11 mouse cellular contexts compared by ENCODE assay signal in the genomic region with DNA sequence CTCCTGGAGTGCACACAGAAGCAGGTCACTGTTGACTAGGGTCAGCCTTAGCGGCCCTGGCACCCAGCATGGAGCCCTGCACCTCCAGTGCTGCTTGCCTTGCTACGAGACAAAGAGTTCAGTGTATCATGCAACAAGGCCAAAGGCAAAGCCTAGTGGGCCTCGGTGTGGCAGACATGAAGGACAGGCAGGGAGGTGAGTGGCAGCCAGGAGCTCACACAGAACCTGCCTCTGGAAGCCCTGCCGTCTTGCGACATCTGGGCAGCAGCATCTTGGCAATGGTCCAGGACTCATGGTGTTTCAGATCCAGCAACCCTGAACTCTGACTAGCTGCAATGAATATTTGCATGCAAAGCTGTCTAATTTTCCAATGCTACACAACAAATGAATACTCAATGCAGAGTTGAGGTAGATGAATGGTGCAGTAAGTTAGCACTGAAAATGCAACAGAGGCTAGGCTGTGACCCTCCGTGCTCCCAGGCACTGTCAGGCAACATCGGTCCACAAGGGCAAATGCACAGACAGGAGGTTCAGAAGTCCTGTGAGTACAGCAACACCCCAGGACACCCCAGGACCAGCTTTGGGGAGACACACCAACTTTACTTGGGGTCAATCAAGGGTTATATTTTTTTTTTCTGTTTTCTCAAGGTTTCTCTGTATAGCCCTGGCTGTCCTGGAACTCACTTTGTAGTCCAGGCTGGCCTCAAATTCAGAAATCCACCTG. TPM values are rescaled to one million over a fixed set of nuclear protein-coding genes. Genes with fewer than 3 reads are reported as not detected.
DNase-seq lines count a peak whose midpoint lies in the region; ATAC-seq and TF ChIP-seq lines count a peak whose summit lies in the region.
"Had no signal": no experiment of that assay in that cellular context is flagged by ENCODE, and none has a peak within 500 bp of the region (broad histone marks: within the 10 kb centered on the region; RNA-seq: fewer than 3 reads in every experiment).

No protein-coding gene starts in this region.

- H3K4me3 ChIP-seq in hindbrain, postnatal 0 days (ENCODE audit: low read length) = no peak overlapping the region
- no peak overlapping the region for H3K4me3 ChIP-seq in hindbrain, embryonic 16.5 days (ENCODE audit: low read length)
- H3K4me3 ChIP-seq in liver, embryonic 16.5 days (ENCODE audit: low read depth, low read length) = no peak overlapping the region
- H3K4me3 ChIP-seq: embryonic facial prominence, embryonic 15.5 days; heart, embryonic 15.5 days had no signal

- 0 out of 2 replicates have a peak, but pooled peaks cover 6% of the 10 kb centered on the region for H3K4me1 ChIP-seq in hindbrain, postnatal 0 days (ENCODE audit: insufficient read depth, low read length)
- no peaks in the 10 kb centered on the region for H3K4me1 ChIP-seq in hindbrain, embryonic 16.5 days (ENCODE audit: control insufficient read depth, insufficient read depth, low read depth, low read length)
- no peaks in the 10 kb centered on the region; the same call in none of the 2 replicates for H3K4me1 ChIP-seq in liver, embryonic 16.5 days (ENCODE audit: control insufficient read depth, low read depth, low read length)

- TF ChIP-seq CTCF in hindbrain, postnatal 0 days (IDR thresholded peaks at IDR 0.05; ENCODE audit: low read depth) = no peak

- no peak overlapping the region for H3K27ac ChIP-seq in hindbrain, postnatal 0 days
- H3K27ac ChIP-seq in hindbrain, embryonic 16.5 days (ENCODE audit: low read depth, low read length) = no peak overlapping the region
- peak overlapping the region; percentile 10; the same call in 1 of the 2 replicates for H3K27ac ChIP-seq in liver, embryonic 16.5 days (ENCODE audit: low read length)
- H3K27ac ChIP-seq: embryonic facial prominence, embryonic 15.5 days; heart, embryonic 15.5 days had no signal

- no peaks in the 10 kb centered on the region for H3K36me3 ChIP-seq in hindbrain, postnatal 0 days (ENCODE audit: insufficient read depth, low read length)
- H3K36me3 ChIP-seq in hindbrain, embryonic 16.5 days (ENCODE audit: control insufficient read depth, insufficient read depth, low read length) = no peaks in the 10 kb centered on the region
- no peaks in the 10 kb centered on the region for H3K36me3 ChIP-seq in liver, embryonic 16.5 days (ENCODE audit: control insufficient read depth, insufficient read depth)
- H3K36me3 ChIP-seq: embryonic facial prominence, embryonic 15.5 days; heart, embryonic 15.5 days had no signal

- no peak for ATAC-seq in hindbrain, postnatal 0 days
- ATAC-seq in hindbrain, embryonic 16.5 days = no peak
- peak; percentile 72 for ATAC-seq in liver, embryonic 16.5 days (ENCODE audit: low read depth)

- DNase-seq in hindbrain, postnatal 0 days (ENCODE audit: low spot score) = peak; percentile 13
- peak; percentile 59 for DNase-seq in 3T3-L1 (ENCODE audit: low read depth, low spot score)
- peak; percentile 65 for DNase-seq in adrenal gland, postnatal 25 days
- no peak for DNase-seq in left cerebral cortex, adult 11 months (ENCODE audit: low spot score)
- DNase-seq in right cerebral cortex, postnatal 4 days = no peak
- DNase-seq in cerebellum, postnatal 25 days = no peak
- DNase-seq: layer of hippocampus, postnatal 36 days had no signal

- whole genome bisulfite sequencing in hindbrain, postnatal 0 days = 57% methylated on average over 7 of the region's 7 CpGs
- 66% methylated on average over 7 of the region's 7 CpGs for WGBS in hindbrain, embryonic 16.5 days
- WGBS in liver, embryonic 16.5 days (ENCODE audit: insufficient replicate concordance) = 62% methylated on average over 7 of the region's 7 CpGs

- no peak overlapping the region for H3K9ac ChIP-seq in hindbrain, postnatal 0 days (replicated peaks; ENCODE audit: low read length)
- H3K9ac ChIP-seq in hindbrain, embryonic 16.5 days (ENCODE audit: low read depth, low read length) = no peak overlapping the region
- H3K9ac ChIP-seq in liver, embryonic 16.5 days (ENCODE audit: low read depth, low read length) = no peak overlapping the region
- H3K9ac ChIP-seq: embryonic facial prominence, embryonic 15.5 days; heart, embryonic 15.5 days had no signal

- H3K9me3 ChIP-seq in hindbrain, postnatal 0 days (ENCODE audit: low read length) = no peaks in the 10 kb centered on the region
- no peaks in the 10 kb centered on the region for H3K9me3 ChIP-seq in hindbrain, embryonic 16.5 days (ENCODE audit: control insufficient read depth, low read length)
- H3K9me3 ChIP-seq in liver, embryonic 16.5 days (replicated peaks; ENCODE audit: control insufficient read depth, low read length) = no peaks in the 10 kb centered on the region
- H3K9me3 ChIP-seq: embryonic facial prominence, embryonic 15.5 days; heart, embryonic 15.5 days had no signal

- H3K4me2 ChIP-seq in hindbrain, postnatal 0 days (ENCODE audit: low read depth, low read length) = no peak overlapping the region
- H3K4me2 ChIP-seq in hindbrain, embryonic 16.5 days (ENCODE audit: low read length) = no peak overlapping the region
- H3K4me2 ChIP-seq in liver, embryonic 16.5 days (ENCODE audit: low read depth, low read length) = no peak overlapping the region
- H3K4me2 ChIP-seq: embryonic facial prominence, embryonic 15.5 days; heart, embryonic 15.5 days had no signal

- no peaks in the 10 kb centered on the region for H3K27me3 ChIP-seq in hindbrain, postnatal 0 days (ENCODE audit: insufficient read depth, low read length)
- H3K27me3 ChIP-seq in hindbrain, embryonic 16.5 days (replicated peaks; ENCODE audit: control insufficient read depth, insufficient read depth, low read length) = no peaks in the 10 kb centered on the region
- H3K27me3 ChIP-seq in liver, embryonic 16.5 days (ENCODE audit: control insufficient read depth, insufficient read depth, low read depth, low read length) = 0 out of 2 replicates have a peak, but pooled peaks cover 4% of the 10 kb centered on the region
- H3K27me3 ChIP-seq: embryonic facial prominence, embryonic 15.5 days; heart, embryonic 15.5 days had no signal

RNA-seq across cellular contexts. Expression of gene Gm9833, which starts 2.4 kb away (rescaled TPM):
- 1.4 and 6.4 TPM in 2 replicates for total RNA-seq in hindbrain, postnatal 0 days (2014; rRNA removed)
- polyA plus RNA-seq in hindbrain, postnatal 0 days (2015; fragmentation: Nextera tagmentation; extraction: Ambion mirVana) = 3.7 and 4.3 TPM in 2 replicates
- polyA plus RNA-seq in hindbrain, embryonic 16.5 days (2015; fragmentation: Nextera tagmentation; extraction: Ambion mirVana) = 7.2 and 7.6 TPM in 2 replicates
- 3.3 and 4.0 TPM in 2 replicates for total RNA-seq in adrenal gland, postnatal 25 days (2021)
- 1.0 and 1.3 TPM in 2 replicates for polyA plus RNA-seq in liver, embryonic 16.5 days (2015; fragmentation: Nextera tagmentation; extraction: Ambion mirVana)

Comparison
In these comparisons a context has a peak if more than half of its experiments do, and no peak if none do; other contexts are left out.
1. DNase-seq: peak in hindbrain, postnatal 0 days (single experiment), 3T3-L1 (single experiment) and adrenal gland, postnatal 25 days (single experiment); none in left cerebral cortex, adult 11 months (single experiment), right cerebral cortex, postnatal 4 days (single experiment) and cerebellum, postnatal 25 days (0 of 2).